In the genomic region with DNA sequence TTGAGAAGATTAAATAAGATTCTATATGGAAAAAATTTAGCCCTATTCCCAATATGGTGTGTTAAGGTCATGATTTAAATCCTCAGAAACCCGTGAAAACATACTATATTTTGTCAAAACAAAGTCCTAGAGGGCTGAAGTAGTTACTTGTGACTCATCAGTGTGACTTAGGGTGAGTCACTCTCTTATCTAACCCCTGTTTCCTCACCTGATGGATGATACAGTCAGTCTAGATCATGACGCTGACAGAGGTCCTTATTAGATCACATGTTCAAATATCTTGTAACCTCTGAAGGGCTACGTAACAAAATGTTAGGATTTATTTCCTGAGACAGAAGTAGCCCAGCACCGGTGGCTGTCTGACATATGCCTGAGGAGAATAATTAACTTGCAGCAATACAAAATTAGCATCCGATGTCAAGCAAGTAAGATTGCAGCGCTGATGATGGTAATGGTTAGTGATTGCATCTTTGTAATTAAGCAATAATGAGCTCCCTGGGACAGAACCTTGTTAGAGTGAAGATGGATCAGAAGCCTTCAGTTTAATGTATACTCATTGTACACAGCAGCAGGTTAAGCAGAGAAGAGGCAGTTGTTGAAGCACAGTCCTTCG, we compare ENCODE assay signal across 18 mouse cellular contexts.
A peak's percentile ranks its signal among the peaks of the same experiment; 100 is the strongest.
DNase-seq lines count a peak whose midpoint lies in the region; ATAC-seq and TF ChIP-seq lines count a peak whose summit lies in the region.
"Had no signal": no experiment of that assay in that cellular context is flagged by ENCODE, and none has a peak within 500 bp of the region (broad histone marks: within the 10 kb centered on the region; RNA-seq: fewer than 3 reads in every experiment).

No protein-coding gene starts in this region.

- H3K4me2 ChIP-seq in forebrain, embryonic 16.5 days (ENCODE audit: low read length): no peak overlapping the region
- no peak overlapping the region for H3K4me2 ChIP-seq in forebrain, embryonic 12.5 days
- H3K4me2 ChIP-seq in midbrain, embryonic 15.5 days: no peak overlapping the region
- H3K4me2 ChIP-seq in liver, postnatal 0 days (ENCODE audit: low read depth, low read length): no peak overlapping the region
- H3K4me2 ChIP-seq: embryonic facial prominence, embryonic 13.5 days had no signal

- peak; percentile 78 for DNase-seq in 416B (ENCODE audit: low read depth)
- no peak for DNase-seq in liver, postnatal 0 days
- no peak for DNase-seq in ovary, postnatal 14 days (ENCODE audit: low spot score)
- DNase-seq in urinary bladder, postnatal 14 days (ENCODE audit: low spot score): no peak
- DNase-seq: cerebellum, adult 11-12 months; gastrocnemius, postnatal 10 days; heart, postnatal 10 days; kidney, adult 11 months; kidney, postnatal 10 days; liver; lung, adult 2 months had no signal

- no peak for TF ChIP-seq EP300 in liver, postnatal 0 days (IDR thresholded peaks at IDR 0.05; ENCODE audit: low read depth)

- WGBS in forebrain, embryonic 16.5 days: 64% methylated on average over 7 of the region's 7 CpGs
- 72% methylated on average over 7 of the region's 7 CpGs for WGBS in forebrain, embryonic 12.5 days
- WGBS in midbrain, embryonic 15.5 days: 73% methylated on average over 7 of the region's 7 CpGs
- 74% methylated on average over 7 of the region's 7 CpGs for WGBS in liver, postnatal 0 days (ENCODE audit: insufficient replicate concordance)

- no peaks in the 10 kb centered on the region for H3K9me3 ChIP-seq in forebrain, embryonic 16.5 days (ENCODE audit: control insufficient read depth, low read length)
- H3K9me3 ChIP-seq in forebrain, embryonic 12.5 days: no peaks in the 10 kb centered on the region
- H3K9me3 ChIP-seq in midbrain, embryonic 15.5 days: no peaks in the 10 kb centered on the region
- H3K9me3 ChIP-seq in liver, postnatal 0 days (ENCODE audit: low read length): no peaks in the 10 kb centered on the region
- H3K9me3 ChIP-seq: embryonic facial prominence, embryonic 13.5 days had no signal

- no peaks in the 10 kb centered on the region for H3K27me3 ChIP-seq in forebrain, embryonic 16.5 days (replicated peaks; ENCODE audit: control insufficient read depth, insufficient read depth, low read length)
- H3K27me3 ChIP-seq in forebrain, embryonic 12.5 days: no peaks in the 10 kb centered on the region
- no peaks in the 10 kb centered on the region for H3K27me3 ChIP-seq in midbrain, embryonic 15.5 days (replicated peaks)
- H3K27me3 ChIP-seq in liver, postnatal 0 days (ENCODE audit: insufficient read depth, low read length): no peaks in the 10 kb centered on the region
- H3K27me3 ChIP-seq: embryonic facial prominence, embryonic 13.5 days had no signal

- TF ChIP-seq CTCF in liver, postnatal 0 days (IDR thresholded peaks at IDR 0.05; ENCODE audit: low read depth): no peak

- H3K9ac ChIP-seq in forebrain, embryonic 16.5 days (replicated peaks; ENCODE audit: low read depth, low read length): no peak overlapping the region
- H3K9ac ChIP-seq in forebrain, embryonic 12.5 days: no peak overlapping the region
- H3K9ac ChIP-seq in midbrain, embryonic 15.5 days: no peak overlapping the region
- no peak overlapping the region for H3K9ac ChIP-seq in liver, postnatal 0 days (replicated peaks)
- H3K9ac ChIP-seq: embryonic facial prominence, embryonic 13.5 days had no signal

- no peaks in the 10 kb centered on the region for H3K36me3 ChIP-seq in forebrain, embryonic 16.5 days (ENCODE audit: control insufficient read depth, insufficient read depth)
- no peaks in the 10 kb centered on the region for H3K36me3 ChIP-seq in forebrain, embryonic 12.5 days (replicated peaks)
- no peaks in the 10 kb centered on the region for H3K36me3 ChIP-seq in midbrain, embryonic 15.5 days (replicated peaks)
- H3K36me3 ChIP-seq in liver, postnatal 0 days (replicated peaks; ENCODE audit: insufficient read depth, low read length): no peaks in the 10 kb centered on the region
- H3K36me3 ChIP-seq: embryonic facial prominence, embryonic 13.5 days had no signal

- H3K4me1 ChIP-seq in forebrain, embryonic 16.5 days (replicated peaks; ENCODE audit: control insufficient read depth, insufficient read depth, low read length): peaks cover 7% of the 10 kb centered on the region; the same call in 1 of the 2 replicates
- peaks cover 1% of the 10 kb centered on the region for H3K4me1 ChIP-seq in forebrain, embryonic 12.5 days
- peaks cover 2% of the 10 kb centered on the region for H3K4me1 ChIP-seq in midbrain, embryonic 15.5 days
- H3K4me1 ChIP-seq in liver, postnatal 0 days (ENCODE audit: insufficient read depth): peaks cover 3% of the 10 kb centered on the region; the same call in 1 of the 2 replicates

- H3K4me3 ChIP-seq in forebrain, embryonic 16.5 days (replicated peaks; ENCODE audit: low read length): no peak overlapping the region
- H3K4me3 ChIP-seq in forebrain, embryonic 12.5 days (replicated peaks): no peak overlapping the region
- no peak overlapping the region for H3K4me3 ChIP-seq in midbrain, embryonic 15.5 days
- H3K4me3 ChIP-seq in liver, postnatal 0 days (ENCODE audit: low read depth, low read length): no peak overlapping the region
- H3K4me3 ChIP-seq: embryonic facial prominence, embryonic 13.5 days had no signal

- peak; percentile 38; the same call in 1 of the 2 replicates for ATAC-seq in forebrain, embryonic 16.5 days
- ATAC-seq in forebrain, embryonic 12.5 days (ENCODE audit: low FRiP score): no peak
- ATAC-seq in erythroblast, adult 5-6 weeks (replicated peaks; ENCODE audit: low FRiP score, poor library complexity, severe bottlenecking): 0 out of 2 replicates have a peak, but pooled peaks have one; percentile 30
- ATAC-seq in midbrain, embryonic 15.5 days (replicated peaks): peak; percentile 57
- no peak for ATAC-seq in liver, postnatal 0 days
- ATAC-seq: CD4-positive, CD25-positive, alpha-beta regulatory T cell, adult 4 months had no signal

- no peak overlapping the region for H3K27ac ChIP-seq in forebrain, embryonic 16.5 days (ENCODE audit: low read length)
- no peak overlapping the region for H3K27ac ChIP-seq in forebrain, embryonic 12.5 days
- no peak overlapping the region for H3K27ac ChIP-seq in midbrain, embryonic 15.5 days
- H3K27ac ChIP-seq in liver, postnatal 0 days (ENCODE audit: low read depth): no peak overlapping the region
- H3K27ac ChIP-seq: embryonic facial prominence, embryonic 13.5 days; macrophage had no signal

Comparison
In these comparisons a context has a peak if more than half of its experiments do, and no peak if none do; other contexts are left out.
1. ATAC-seq: peak in forebrain, embryonic 16.5 days (single experiment), erythroblast, adult 5-6 weeks (single experiment) and midbrain, embryonic 15.5 days (single experiment); none in forebrain, embryonic 12.5 days (single experiment) and liver, postnatal 0 days (single experiment).